Mouse (Mus musculus): ENCODE data around the gene Sgk1. TPM values are rescaled to one million over a fixed set of nuclear protein-coding genes. Genes with fewer than 3 reads are reported as not detected.

Gene Sgk1
- polyA plus RNA-seq, 1 experiment from 2014 or later, result 34.9 TPM

DNA sequence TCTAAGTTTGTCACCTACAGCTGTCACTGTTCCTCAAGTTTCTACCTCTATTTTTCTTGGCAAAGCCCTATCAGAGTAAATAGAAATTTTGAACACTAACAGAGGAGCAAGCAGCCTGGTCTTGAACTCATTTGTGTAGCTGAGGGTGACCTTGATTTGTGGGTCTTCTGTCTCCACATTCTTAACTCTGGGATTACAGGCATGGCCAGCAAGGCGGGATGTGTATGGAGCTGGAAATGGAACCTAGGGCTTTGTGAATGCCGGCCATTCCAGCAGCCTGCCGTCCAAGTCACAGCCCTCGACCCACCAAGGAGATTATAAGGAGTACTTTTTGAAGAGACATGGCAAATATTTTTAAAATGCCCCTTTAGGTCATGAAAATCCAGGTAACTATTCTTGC is 56.2 kb downstream of the Sgk1 start:
- ATAC-seq (ENCODE audit: low FRiP score), result no peak
- H3K36me3 ChIP-seq, result no peaks in the 10 kb centered on the region
- no peak overlapping the region for H3K9ac ChIP-seq (replicated peaks)
- 79% methylated on average over 4 of the region's 4 CpGs for WGBS
- H3K27ac ChIP-seq (replicated peaks), result no peak overlapping the region
- H3K4me1 ChIP-seq, result peaks cover 12% of the 10 kb centered on the region
- H3K4me2 ChIP-seq, result no peak overlapping the region
- H3K4me3 ChIP-seq (replicated peaks), result no peak overlapping the region
- H3K9me3 ChIP-seq (replicated peaks), result no peaks in the 10 kb centered on the region
- no peaks in the 10 kb centered on the region for H3K27me3 ChIP-seq (replicated peaks)

DNA sequence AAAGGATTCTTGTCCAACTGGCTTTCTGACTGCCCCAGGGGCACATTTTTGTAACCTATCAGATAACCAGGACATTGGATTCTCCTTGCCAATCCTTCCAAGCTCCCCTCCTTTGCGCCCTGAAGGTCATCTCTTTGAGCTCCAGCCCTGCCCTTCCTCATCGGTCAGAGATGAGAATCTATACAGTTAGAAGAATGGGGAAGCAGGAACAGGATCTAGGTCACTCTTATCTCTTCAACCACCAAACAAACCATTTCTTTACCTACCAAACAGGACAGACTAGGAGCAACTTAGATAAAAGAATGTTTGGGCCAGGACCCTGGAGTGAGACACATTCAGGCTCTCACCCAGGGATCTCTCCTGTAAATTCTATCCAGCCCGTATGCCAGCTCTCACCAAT is 59.3 kb downstream of the Sgk1 start:
- WGBS, result 96% methylated on average over 3 of the region's 3 CpGs
- Histone ChIP-seq H3K27me3 (replicated peaks) (no peaks in the 10 kb centered on the region), H3K4me2 (no peak overlapping the region), H3K4me1 (peaks cover 12% of the 10 kb centered on the region), H3K36me3 (no peaks in the 10 kb centered on the region), H3K9me3 (replicated peaks) (no peaks in the 10 kb centered on the region), H3K27ac (replicated peaks) (no peak overlapping the region), H3K9ac (replicated peaks) (no peak overlapping the region), H3K4me3 (replicated peaks) (no peak overlapping the region)
- ATAC-seq (ENCODE audit: low FRiP score), result no peak

DNA sequence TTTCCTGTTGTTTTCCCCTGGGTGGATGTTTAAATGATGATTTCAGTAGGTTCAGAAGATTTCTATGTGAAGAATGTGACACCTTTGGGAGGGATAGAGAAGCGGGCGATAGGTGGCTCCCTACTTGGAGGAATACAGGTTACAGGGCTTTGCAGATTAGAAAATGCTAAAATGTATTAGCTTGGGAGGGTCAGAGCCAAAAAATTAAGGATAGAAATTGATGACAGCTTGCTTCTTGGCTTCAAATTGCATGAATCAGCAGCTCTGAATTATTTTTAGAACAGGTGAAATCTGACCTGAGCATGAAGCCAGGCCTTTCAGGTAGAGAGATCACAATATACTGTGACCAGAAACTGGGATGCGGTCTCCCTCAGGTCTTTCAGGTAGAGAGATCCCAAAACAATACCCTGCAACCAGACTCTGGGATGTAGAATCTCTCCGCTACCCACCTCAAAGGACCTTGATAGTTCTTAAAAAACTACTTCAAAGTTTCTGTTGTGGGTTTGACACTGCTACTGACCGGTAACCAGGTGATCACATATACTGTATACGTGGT is 61.2 kb downstream of the Sgk1 start:
- 96% methylated on average over 6 of the region's 6 CpGs for WGBS
- no peaks in the 10 kb centered on the region for H3K4me1 ChIP-seq

DNA sequence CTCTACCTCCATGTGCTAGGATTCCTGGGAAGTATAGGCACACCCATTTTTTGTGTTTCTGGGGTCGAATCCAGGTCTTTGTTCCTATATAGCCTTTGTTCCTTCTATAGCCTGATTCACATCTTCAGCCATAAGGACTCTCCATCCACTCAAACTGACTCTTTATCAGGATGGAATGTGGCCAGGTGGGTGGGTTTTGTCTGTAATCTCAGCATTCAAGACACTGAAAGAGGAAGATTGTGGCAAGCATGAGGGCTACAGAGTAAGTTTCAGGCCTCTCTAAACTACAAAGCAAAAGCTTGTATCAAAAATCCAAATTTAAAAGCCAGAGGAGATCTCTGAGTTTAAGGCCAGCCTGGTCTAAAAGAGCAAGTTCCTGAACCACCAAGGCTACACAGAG is 63.2 kb downstream of the Sgk1 start:
- Histone ChIP-seq H3K9ac (replicated peaks) (no peak overlapping the region), H3K36me3 (no peaks in the 10 kb centered on the region), H3K9me3 (replicated peaks) (no peaks in the 10 kb centered on the region), H3K4me1 (no peaks in the 10 kb centered on the region), H3K27ac (replicated peaks) (no peak overlapping the region), H3K4me3 (replicated peaks) (no peak overlapping the region), H3K27me3 (replicated peaks) (no peaks in the 10 kb centered on the region), H3K4me2 (no peak overlapping the region)
- WGBS, result 74% methylated on average over 1 of the region's 1 CpGs
- ATAC-seq (ENCODE audit: low FRiP score), result no peak

More for the DNA sequence above, 61.2 kb downstream of the Sgk1 start:
- no peak for ATAC-seq (ENCODE audit: low FRiP score)
- no peak overlapping the region for H3K27ac ChIP-seq (replicated peaks)
- H3K9ac ChIP-seq (replicated peaks), result no peak overlapping the region
- H3K4me3 ChIP-seq (replicated peaks), result no peak overlapping the region
- H3K4me2 ChIP-seq, result no peak overlapping the region
- no peaks in the 10 kb centered on the region for H3K36me3 ChIP-seq
- H3K27me3 ChIP-seq (replicated peaks), result no peaks in the 10 kb centered on the region
- H3K9me3 ChIP-seq (replicated peaks), result no peaks in the 10 kb centered on the region

DNA sequence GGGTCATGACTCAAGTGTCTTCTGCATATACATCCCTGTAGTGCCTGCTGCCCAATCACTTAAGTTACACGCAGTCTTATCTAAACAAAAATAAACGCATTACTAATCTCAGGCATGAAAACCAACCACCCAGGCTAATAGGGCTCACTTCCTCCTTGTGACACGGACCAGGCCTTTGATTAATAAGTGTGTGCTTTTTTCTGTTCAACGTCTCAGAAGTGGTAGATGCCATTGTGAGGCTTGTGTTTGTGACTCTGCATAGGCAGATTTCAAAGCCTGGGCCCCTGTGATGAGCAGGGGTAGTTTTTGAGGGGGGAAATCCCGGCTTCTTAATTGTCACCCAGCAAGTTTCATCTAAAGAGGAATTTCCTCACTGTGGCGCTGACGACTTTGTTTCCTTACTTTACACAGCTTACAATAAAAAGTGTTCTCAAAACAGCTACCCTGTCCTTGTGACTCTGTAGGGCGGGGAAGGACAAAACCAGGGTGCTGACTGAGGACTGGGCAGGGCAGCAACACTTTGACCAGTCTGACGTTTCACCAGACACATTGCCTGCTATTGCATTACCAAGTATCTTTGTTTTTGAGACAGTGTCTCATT is 64.9 kb downstream of the Sgk1 start:
- Histone ChIP-seq H3K4me1 (no peaks in the 10 kb centered on the region), H3K9ac (replicated peaks) (no peak overlapping the region), H3K4me3 (replicated peaks) (no peak overlapping the region), H3K4me2 (no peak overlapping the region), H3K27me3 (replicated peaks) (no peaks in the 10 kb centered on the region), H3K27ac (replicated peaks) (no peak overlapping the region), H3K36me3 (no peaks in the 10 kb centered on the region), H3K9me3 (replicated peaks) (no peaks in the 10 kb centered on the region)
- WGBS, result 79% methylated on average over 9 of the region's 9 CpGs
- ATAC-seq (ENCODE audit: low FRiP score), result no peak

DNA sequence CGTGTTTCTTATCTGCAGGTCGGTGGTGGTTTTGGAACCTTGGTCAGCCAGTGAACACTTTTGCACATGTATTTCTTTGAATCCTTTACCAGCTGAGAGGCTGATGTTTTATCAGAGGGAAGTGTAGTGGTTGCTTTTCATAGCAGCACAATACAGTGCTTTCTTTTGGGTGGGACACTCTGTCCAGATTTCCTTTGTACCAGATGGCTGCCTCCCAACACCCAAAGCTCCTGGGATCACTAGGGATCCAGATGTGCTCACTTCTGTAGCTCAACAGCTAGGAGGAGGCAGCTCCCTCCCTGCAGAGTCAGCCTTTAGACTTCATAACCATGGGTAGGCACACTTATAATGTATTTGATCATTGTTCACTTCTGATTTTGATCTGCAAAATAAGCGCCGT is 70.5 kb downstream of the Sgk1 start:
- no peak for ATAC-seq (ENCODE audit: low FRiP score)
- WGBS, result 83% methylated on average over 4 of the region's 4 CpGs

DNA sequence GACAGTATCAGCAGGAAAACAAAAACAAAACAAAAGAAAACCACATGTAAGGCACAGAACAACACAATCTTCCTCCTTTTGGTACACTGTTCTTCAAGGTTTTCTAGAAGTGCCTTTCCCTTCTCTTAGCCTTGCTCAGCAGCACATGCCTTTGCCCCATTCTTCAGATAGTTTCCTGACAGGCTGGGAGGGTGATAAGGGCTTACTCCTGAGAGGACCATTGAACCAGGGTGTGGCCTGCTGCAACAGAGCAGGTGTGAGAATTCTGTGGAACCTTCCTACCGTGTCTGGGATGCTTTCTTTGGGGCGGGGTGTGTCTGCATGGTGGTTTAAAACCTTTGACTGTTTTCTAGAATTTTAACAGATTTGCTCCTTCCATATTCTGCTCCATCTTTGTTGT is 79.1 kb downstream of the Sgk1 start:
- H3K27ac ChIP-seq (replicated peaks), result no peak overlapping the region
- peaks cover 4% of the 10 kb centered on the region; the same call in 1 of the 2 replicates for H3K4me1 ChIP-seq
- ATAC-seq (ENCODE audit: low FRiP score), result no peak
- 86% methylated on average over 2 of the region's 2 CpGs for WGBS
- no peak overlapping the region for H3K4me3 ChIP-seq (replicated peaks)
- no peaks in the 10 kb centered on the region for H3K27me3 ChIP-seq (replicated peaks)
- no peaks in the 10 kb centered on the region for H3K9me3 ChIP-seq (replicated peaks)
- no peak overlapping the region for H3K4me2 ChIP-seq
- H3K36me3 ChIP-seq, result no peaks in the 10 kb centered on the region
- no peak overlapping the region for H3K9ac ChIP-seq (replicated peaks)

More for the DNA sequence above, 70.5 kb downstream of the Sgk1 start:
- no peaks in the 10 kb centered on the region for H3K9me3 ChIP-seq (replicated peaks)
- no peak overlapping the region for H3K27ac ChIP-seq (replicated peaks)
- no peak overlapping the region for H3K4me3 ChIP-seq (replicated peaks)
- no peaks in the 10 kb centered on the region for H3K36me3 ChIP-seq
- H3K4me2 ChIP-seq, result no peak overlapping the region
- H3K9ac ChIP-seq (replicated peaks), result no peak overlapping the region
- no peaks in the 10 kb centered on the region for H3K27me3 ChIP-seq (replicated peaks)
- H3K4me1 ChIP-seq, result no peaks in the 10 kb centered on the region

DNA sequence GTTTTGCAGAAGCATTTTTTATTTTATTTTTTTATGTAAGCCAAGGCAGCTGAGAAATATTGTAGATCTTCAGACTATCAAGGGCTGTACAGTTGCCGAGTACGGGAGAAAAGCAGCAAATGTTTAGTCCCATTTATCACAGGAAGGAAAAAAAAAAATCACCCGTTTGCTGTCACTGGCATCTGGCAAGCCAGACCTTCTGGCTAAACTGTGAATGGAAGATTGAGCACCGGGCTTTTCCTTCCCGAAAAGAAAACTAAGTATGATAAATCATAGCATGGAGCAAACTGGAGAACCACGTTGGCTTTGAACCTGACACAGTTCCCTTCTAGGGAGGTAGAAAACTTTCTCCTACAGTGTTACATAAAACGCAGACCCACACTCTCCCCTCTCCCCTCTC is 81.0 kb downstream of the Sgk1 start:
- no peaks in the 10 kb centered on the region for H3K9me3 ChIP-seq (replicated peaks)
- 51% methylated on average over 7 of the region's 7 CpGs for WGBS
- no peak overlapping the region for H3K9ac ChIP-seq (replicated peaks)
- H3K4me2 ChIP-seq, result no peak overlapping the region
- no peaks in the 10 kb centered on the region for H3K27me3 ChIP-seq (replicated peaks)
- no peak overlapping the region for H3K4me3 ChIP-seq (replicated peaks)
- ATAC-seq (ENCODE audit: low FRiP score), result no peak
- H3K27ac ChIP-seq (replicated peaks), result no peak overlapping the region
- H3K36me3 ChIP-seq, result no peaks in the 10 kb centered on the region
- H3K4me1 ChIP-seq, result peaks cover under 1% of the 10 kb centered on the region; the same call in 1 of the 2 replicates

DNA sequence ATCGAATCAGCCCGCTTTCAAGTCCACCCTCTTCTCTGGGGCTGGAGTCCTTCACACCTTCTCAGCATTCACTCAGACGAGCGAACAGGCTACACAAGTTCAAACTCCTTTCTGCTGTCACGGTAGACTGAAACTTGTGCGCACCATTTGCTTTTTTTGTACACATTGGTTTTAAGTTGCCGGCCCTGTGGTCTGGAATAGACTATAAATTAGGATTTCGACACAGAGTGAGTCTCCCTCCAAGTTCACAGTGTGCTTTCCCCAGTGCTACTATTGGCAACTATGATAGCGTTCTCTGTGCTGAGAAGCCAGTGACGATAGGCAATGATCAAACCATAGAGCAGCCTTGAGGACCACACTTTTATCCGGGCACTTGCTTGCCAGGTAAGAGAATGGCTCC is 91.7 kb downstream of the Sgk1 start:
- H3K27ac ChIP-seq (replicated peaks), result no peak overlapping the region
- no peak for ATAC-seq (ENCODE audit: low FRiP score)
- no peak overlapping the region for H3K4me2 ChIP-seq
- H3K4me3 ChIP-seq (replicated peaks), result no peak overlapping the region
- H3K9me3 ChIP-seq (replicated peaks), result no peaks in the 10 kb centered on the region
- no peak overlapping the region for H3K9ac ChIP-seq (replicated peaks)
- H3K36me3 ChIP-seq, result no peaks in the 10 kb centered on the region
- WGBS, result 86% methylated on average over 11 of the region's 11 CpGs
- H3K27me3 ChIP-seq (replicated peaks), result no peaks in the 10 kb centered on the region
- no peaks in the 10 kb centered on the region for H3K4me1 ChIP-seq

DNA sequence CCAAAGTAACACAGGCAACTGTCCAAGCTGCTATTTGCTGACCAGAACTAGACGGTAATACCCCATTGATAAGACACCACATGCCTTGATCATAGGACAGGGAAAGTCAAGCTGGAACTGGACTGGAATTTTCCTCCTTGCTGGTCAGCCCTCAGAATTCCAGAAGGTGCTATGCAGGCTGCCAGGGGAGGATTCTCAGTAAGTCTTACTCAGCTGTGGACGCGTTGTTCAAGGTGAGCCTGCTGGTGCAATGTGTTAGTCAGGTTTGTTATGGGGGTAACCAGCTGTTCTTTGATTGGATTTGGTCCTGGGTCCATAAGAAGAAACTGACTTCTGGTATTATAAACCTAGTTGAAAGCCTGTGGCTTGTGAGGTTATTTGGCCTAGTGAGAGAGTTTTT is 92.8 kb downstream of the Sgk1 start:
- Histone ChIP-seq H3K36me3 (no peaks in the 10 kb centered on the region), H3K4me2 (no peak overlapping the region), H3K9ac (replicated peaks) (no peak overlapping the region), H3K4me3 (replicated peaks) (no peak overlapping the region), H3K9me3 (replicated peaks) (no peaks in the 10 kb centered on the region), H3K27ac (replicated peaks) (no peak overlapping the region), H3K27me3 (replicated peaks) (no peaks in the 10 kb centered on the region), H3K4me1 (no peaks in the 10 kb centered on the region)
- 97% methylated on average over 3 of the region's 3 CpGs for WGBS
- no peak for ATAC-seq (ENCODE audit: low FRiP score)

DNA sequence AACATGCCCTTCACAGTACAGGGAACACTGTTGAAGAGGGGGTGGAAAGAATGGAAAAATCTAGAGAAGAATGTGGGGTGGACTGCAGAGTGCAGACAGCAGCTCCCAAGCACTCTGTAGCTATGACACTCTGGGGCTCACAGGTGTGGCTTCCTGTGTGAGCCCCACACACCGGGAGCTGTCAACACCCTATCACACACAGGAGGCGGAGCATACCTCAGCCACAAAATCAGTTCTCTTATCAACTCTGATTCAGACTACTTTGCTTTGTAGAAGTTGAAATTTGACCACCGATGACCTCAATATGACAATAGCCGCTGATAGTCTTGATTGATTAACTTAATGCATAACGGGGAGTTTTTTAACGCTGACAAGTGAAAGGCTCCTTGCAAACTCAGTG is 93.4 kb downstream of the Sgk1 start:
- no peak overlapping the region for H3K4me3 ChIP-seq (replicated peaks)
- WGBS, result 89% methylated on average over 6 of the region's 6 CpGs
- ATAC-seq (ENCODE audit: low FRiP score), result no peak

DNA sequence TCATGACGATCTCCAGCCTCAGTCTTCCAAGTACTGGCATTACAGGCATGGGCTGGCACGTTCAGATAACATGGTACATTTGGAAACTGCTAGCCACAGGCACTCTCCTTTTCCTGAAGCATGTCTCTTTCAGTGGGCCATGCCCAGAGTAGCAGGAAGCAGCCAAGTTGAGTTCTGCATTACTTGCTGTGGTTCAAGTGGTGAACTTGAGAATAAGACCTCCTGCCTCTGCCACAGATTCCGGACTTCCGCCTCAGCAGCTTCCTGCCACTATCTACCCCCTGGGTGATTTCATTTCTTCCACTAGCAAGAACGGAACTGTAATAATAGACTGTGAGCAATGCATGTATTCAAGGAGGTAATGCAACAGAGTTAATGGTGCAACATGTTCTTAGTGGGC is 94.3 kb downstream of the Sgk1 start:
- Histone ChIP-seq H3K9me3 (replicated peaks) (no peaks in the 10 kb centered on the region), H3K27ac (replicated peaks) (no peak overlapping the region), H3K36me3 (no peaks in the 10 kb centered on the region), H3K4me1 (no peaks in the 10 kb centered on the region), H3K4me3 (replicated peaks) (no peak overlapping the region), H3K9ac (replicated peaks) (no peak overlapping the region), H3K27me3 (replicated peaks) (no peaks in the 10 kb centered on the region), H3K4me2 (no peak overlapping the region)
- 87% methylated on average over 5 of the region's 5 CpGs for WGBS
- no peak for ATAC-seq (ENCODE audit: low FRiP score)

More for the DNA sequence above, 93.4 kb downstream of the Sgk1 start:
- no peak overlapping the region for H3K27ac ChIP-seq (replicated peaks)
- no peak overlapping the region for H3K4me2 ChIP-seq
- no peaks in the 10 kb centered on the region for H3K4me1 ChIP-seq
- H3K27me3 ChIP-seq (replicated peaks), result no peaks in the 10 kb centered on the region
- no peaks in the 10 kb centered on the region for H3K36me3 ChIP-seq
- H3K9me3 ChIP-seq (replicated peaks), result no peaks in the 10 kb centered on the region
- no peak overlapping the region for H3K9ac ChIP-seq (replicated peaks)
